Mouse (Mus musculus) midbrain, embryonic 10.5 days (tissue): ENCODE data around the gene Taf1b. TPM values are rescaled to one million over a fixed set of nuclear protein-coding genes. Genes with fewer than 3 reads are reported as not detected.
A peak's percentile ranks its signal among the peaks of the same experiment; 100 is the strongest.

Source experiments
- DNase-seq: peaks from one replicate; pipeline ENCODE4 v3.0.0-alpha.2; 2017; ENCODE audit warnings: low spot score
- H3K27ac ChIP-seq: fragments of 300-500 bp; sonication (generic); replicated peaks from 2 replicates; pipeline ENCODE4 v1.5.1; 2016; ENCODE audit warnings: mild to moderate bottlenecking
- H3K27me3 ChIP-seq: fragments of 300-500 bp; sonication (generic); 2 replicates; pipeline ENCODE4 v1.6.1; 2016; ENCODE audit warnings: low read depth, mild to moderate bottlenecking; ENCODE audit not compliant: poor library complexity, severe bottlenecking
- H3K36me3 ChIP-seq: fragments of 300-500 bp; sonication (generic); 2 replicates; pipeline ENCODE4 v1.6.1; 2016; ENCODE audit warnings: mild to moderate bottlenecking, moderate library complexity
- H3K4me1 ChIP-seq: fragments of 300-500 bp; sonication (generic); 2 replicates; pipeline ENCODE4 v1.6.1; 2016
- H3K4me3 ChIP-seq: fragments of 300-500 bp; sonication (generic); 2 replicates; pipeline ENCODE4 v1.5.1; 2016; ENCODE audit warnings: mild to moderate bottlenecking, moderate library complexity
- H3K9me3 ChIP-seq: fragments of 300-500 bp; sonication (generic); replicated peaks from 2 replicates; pipeline ENCODE4 v1.6.1; 2016; ENCODE audit warnings: mild to moderate bottlenecking
- WGBS: fragments of 180-500 bp; shearing (Covaris S2); methylation state at CpG from one replicate; pipeline ENCODE4 v1.1.7; 2016; 5-methylcytosine and 5-hydroxymethylcytosine counted together
- polyA plus RNA-seq: library from polyadenylated mRNA; unstranded; fragments of >200 nt; fragmentation: Nextera tagmentation; extraction: Ambion mirVana; gene quantifications from 2 replicates; pipeline ENCODE4 v1.2.1, GENCODE M21; 2016

The Taf1b gene
- polyA plus RNA-seq, 1 experiment from 2014 or later, result 30.2 TPM

DNA sequence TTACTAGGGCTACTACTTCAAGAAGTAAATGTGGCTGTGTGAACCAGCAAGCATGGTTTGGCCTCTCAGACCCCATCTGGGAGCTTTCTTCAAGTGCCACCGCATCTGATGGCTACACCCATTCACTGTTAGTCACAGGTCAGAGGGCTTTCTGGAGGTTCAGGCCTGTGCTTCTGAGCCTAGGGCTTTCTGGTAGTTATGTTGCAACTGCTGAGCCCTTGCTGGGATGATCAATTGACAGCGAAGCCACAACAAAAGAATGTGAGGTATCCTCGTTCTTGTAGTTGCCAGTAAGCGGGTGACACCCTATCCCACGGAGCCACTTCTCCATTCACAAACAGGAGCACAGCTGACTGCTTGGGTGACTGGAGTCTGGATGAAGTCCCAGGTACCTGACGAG, 67.2 kb downstream of the Taf1b start:
- DNase-seq, result no peak
- Histone ChIP-seq H3K27me3 (peaks cover 5% of the 10 kb centered on the region), H3K27ac (no peak overlapping the region), H3K4me1 (no peaks in the 10 kb centered on the region), H3K9me3 (no peaks in the 10 kb centered on the region), H3K4me3 (no peak overlapping the region), H3K36me3 (no peaks in the 10 kb centered on the region)
- WGBS, result 81% methylated on average over 6 of the region's 6 CpGs

DNA sequence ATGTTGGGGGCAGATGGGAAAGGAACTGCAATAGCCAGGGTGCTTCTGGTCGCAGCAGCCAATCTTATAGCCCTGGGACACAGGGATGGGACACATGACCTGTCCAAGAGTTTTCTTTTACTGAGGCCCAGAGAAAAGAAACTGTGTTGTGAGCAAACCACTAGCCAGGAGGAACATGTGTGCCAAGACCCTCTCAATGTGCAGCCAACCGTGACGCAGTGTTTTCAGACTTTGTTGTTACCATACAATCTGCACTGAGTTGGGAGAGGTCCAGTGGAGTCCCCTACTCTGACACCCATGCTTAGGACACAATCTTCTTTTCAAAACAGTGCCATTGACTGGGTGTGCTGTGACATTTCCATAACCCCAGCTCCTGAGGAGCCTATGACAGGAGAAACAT, 69.4 kb downstream of the Taf1b start:
- DNase-seq, result no peak
- Histone ChIP-seq H3K36me3 (no peaks in the 10 kb centered on the region), H3K9me3 (no peaks in the 10 kb centered on the region), H3K4me3 (no peak overlapping the region), H3K4me1 (peaks cover 13% of the 10 kb centered on the region), H3K27ac (no peak overlapping the region), H3K27me3 (peaks cover 24% of the 10 kb centered on the region)
- WGBS, result 90% methylated on average over 3 of the region's 3 CpGs

DNA sequence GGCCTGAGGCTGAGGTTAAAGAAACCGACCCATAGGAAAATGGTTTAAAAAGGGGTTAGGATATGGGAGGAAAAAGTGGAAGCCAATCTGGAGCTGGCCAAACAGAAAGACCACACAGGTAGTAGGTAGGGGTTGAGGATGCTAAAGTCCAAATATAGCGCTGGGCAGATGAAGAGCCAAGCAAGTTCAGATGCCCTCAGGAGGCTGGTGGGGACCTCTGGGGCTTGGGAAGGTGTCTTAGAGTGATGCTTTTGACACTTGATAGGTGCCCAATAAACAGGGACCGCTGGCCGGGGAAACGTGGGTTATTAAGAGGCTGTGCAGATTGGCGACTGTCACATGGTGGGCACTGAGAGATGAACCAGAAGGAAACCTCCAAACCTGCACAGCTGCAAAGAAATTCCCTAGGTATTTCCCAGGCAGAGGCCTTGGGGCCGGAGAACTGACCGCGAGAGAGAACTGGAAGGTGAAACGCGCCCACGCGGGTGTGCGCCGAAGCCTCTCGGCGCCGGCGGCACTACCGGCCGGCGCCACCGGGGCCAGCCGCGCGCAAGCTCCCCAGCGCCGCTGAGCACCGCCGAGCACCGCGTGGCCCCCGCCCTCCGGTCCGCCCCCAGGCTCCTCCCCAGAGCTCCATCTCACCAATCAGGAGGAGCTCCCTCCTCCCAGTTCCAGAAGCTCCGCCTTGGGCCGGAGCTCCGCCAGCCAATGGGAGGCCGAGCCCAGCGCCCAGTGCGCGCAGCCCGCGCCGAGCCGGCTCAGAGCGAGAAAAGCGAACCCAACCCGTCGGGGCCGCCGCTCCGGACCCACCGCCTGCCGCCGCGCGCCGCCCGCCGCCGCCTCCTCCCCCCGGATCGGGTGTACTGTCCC, 73.6 kb downstream of the Taf1b start, which contains the start of gene Grhl1:
Gene Grhl1 (plus strand): TSS at position 761 of the 870 bp plus-strand sequence.
- peak; percentile 93 for DNase-seq
- peaks cover 14% of the 10 kb centered on the region for H3K4me1 ChIP-seq
- peaks cover 52% of the 10 kb centered on the region for H3K27me3 ChIP-seq
- H3K27ac ChIP-seq, result peak within 1 kb of the TSS; percentile 77
- H3K36me3 ChIP-seq, result no peaks in the 10 kb centered on the region
- no peaks in the 10 kb centered on the region for H3K9me3 ChIP-seq
- 2% methylated on average over 58 of the region's 64 CpGs for WGBS
- H3K4me3 ChIP-seq, result peak within 1 kb of the TSS; percentile 72

DNA sequence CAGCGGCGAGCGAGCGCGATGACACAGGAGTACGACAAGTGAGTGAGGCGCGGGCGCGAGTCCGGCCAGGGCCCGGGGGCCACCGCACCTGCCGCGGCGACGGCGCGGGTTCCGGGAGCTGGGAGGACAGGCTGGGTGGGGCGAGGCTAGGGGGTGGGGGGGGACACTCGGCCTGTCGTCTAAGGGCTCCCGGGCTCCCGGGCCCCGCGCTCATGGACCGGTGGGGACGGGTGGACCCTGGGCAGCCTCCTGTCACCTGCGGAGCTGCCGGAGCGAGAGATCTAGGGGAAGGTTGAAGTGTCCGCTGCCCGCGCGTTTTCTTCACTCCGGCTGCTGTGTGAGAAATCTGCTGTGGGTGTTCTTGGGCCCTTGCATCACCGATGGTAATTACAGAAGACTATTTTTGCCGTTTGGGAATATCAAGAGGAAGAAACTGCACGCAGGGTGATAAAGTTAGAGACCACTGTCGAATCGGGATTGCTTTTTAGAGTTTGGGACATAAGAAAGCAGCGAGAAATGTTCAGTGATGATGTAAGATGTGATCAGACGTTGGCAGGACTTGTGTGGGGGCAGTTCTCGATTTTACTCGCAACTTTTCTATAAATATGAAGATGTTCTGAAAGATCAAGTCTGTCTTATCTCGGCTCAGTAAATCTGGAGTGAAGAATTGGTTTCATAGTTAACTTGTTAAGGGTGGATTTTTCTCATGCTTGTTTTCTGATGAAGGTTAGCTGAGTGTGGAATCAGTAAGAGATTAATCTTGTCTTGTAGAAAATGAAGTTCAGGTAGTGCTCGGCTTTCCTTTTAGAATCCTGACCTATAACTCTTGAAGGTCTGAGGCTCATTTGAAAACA, 74.5 kb downstream of the Taf1b start:
- Histone ChIP-seq H3K4me1 (peaks cover 14% of the 10 kb centered on the region), H3K36me3 (no peaks in the 10 kb centered on the region), H3K27ac (peak overlapping the region; percentile 77), H3K9me3 (no peaks in the 10 kb centered on the region), H3K4me3 (peak overlapping the region; percentile 72), H3K27me3 (peaks cover 52% of the 10 kb centered on the region)
- no peak for DNase-seq
- 6% methylated on average over 48 of the region's 48 CpGs for WGBS

DNA sequence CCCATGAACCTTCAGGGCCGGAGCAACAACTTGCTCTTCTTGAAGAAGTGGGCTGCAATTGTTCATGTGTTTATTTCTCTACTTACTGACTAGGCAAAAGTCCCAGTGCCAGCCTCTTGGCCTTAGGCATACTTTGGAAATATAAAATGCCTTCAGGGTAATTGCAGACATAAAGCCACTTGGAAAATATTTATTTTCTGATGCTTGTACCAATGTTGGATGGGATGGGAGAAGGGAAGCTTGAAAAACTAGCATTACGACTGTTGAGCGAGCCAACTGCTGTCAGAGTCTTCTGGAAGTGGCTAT, 75.1 kb downstream of the Taf1b start:
- no peak overlapping the region for H3K27ac ChIP-seq
- peaks cover 14% of the 10 kb centered on the region for H3K4me1 ChIP-seq
- H3K9me3 ChIP-seq, result no peaks in the 10 kb centered on the region
- no peaks in the 10 kb centered on the region for H3K36me3 ChIP-seq
- no peak overlapping the region for H3K4me3 ChIP-seq
- no peak for DNase-seq
- 73% methylated on average over 3 of the region's 3 CpGs for WGBS
- H3K27me3 ChIP-seq, result peaks cover 52% of the 10 kb centered on the region

DNA sequence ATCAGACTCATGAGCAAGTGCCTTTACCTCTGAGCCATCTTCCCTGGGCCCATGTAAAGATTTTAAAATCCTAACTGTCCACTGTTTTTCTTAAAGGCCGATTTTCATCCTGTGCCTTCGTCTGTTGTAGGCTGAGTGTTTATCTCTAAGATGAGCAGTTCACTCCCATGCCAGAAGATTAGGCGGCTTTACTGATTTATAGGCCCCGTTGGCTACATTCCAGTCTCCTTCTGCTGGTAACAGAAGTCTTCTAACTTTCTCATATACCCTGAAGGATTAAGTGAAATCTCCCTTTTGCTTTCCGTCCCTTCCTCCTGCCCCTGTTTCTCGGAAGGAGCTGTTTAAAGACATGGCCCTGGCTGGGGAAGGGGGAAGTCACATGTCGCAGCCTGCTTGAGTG, 76.7 kb downstream of the Taf1b start:
- Histone ChIP-seq H3K36me3 (no peaks in the 10 kb centered on the region), H3K9me3 (no peaks in the 10 kb centered on the region), H3K27me3 (peaks cover 51% of the 10 kb centered on the region), H3K27ac (no peak overlapping the region), H3K4me3 (no peak overlapping the region), H3K4me1 (peaks cover 14% of the 10 kb centered on the region)
- 59% methylated on average over 7 of the region's 7 CpGs for WGBS
- no peak for DNase-seq

DNA sequence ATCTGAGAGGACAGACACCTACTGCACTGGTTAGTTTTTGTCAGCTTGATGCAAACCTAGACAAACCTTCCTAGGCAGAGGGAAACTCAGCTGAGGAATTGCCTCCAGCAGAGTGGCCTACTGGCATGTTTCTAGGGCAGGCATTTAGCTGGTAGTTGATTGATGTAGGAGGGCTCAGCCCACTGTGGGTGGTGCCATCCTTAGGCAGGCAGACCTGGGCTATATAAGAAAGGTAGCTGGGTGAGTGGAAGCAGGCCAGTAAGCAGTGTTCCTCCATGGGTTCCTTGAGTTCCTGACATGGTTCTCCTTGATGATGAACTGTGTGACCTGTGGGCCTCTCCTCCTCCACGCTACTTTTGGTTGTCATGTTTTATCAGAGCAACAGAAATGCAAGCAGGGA, 82.3 kb downstream of the Taf1b start:
- 91% methylated on average over 1 of the region's 1 CpGs for WGBS
- Histone ChIP-seq H3K9me3 (no peaks in the 10 kb centered on the region), H3K4me1 (peaks cover 4% of the 10 kb centered on the region; the same call in 1 of the 2 replicates), H3K27me3 (no peaks in the 10 kb centered on the region), H3K36me3 (no peaks in the 10 kb centered on the region), H3K27ac (no peak overlapping the region), H3K4me3 (no peak overlapping the region)
- DNase-seq, result no peak

DNA sequence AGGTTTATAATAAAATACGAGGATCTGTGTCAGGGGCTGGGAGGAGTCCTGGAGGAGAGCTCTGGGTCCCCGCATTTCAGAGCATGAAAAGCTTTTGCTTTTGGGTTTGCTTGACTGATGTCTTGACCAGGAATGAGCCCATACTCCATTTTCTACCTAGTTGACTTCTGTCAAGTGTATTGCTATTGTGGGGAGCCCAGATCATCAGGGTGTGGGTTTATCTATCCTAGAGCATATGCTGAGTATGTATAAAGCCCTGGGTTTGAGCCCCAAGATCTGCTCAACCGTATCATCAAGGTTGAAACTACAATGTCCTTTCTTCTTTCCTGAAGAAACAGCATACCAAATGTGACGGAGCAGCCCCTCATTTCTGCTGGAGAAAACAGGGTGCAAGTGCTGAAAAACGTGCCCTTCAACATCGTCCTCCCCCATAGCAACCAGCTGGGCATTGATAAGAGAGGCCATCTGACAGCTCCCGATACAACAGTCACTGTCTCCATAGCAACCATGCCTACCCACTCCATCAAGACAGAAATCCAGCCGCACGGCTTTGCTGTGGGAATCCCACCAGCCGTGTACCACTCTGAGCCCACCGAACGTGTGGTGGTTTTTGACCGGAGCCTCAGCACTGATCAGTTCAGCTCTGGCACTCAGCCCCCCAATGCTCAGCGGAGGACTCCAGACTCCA, 83.0 kb downstream of the Taf1b start:
- no peak for DNase-seq
- Histone ChIP-seq H3K4me3 (no peak overlapping the region), H3K27ac (no peak overlapping the region), H3K27me3 (no peaks in the 10 kb centered on the region), H3K9me3 (no peaks in the 10 kb centered on the region), H3K4me1 (peaks cover 4% of the 10 kb centered on the region; the same call in 1 of the 2 replicates), H3K36me3 (no peaks in the 10 kb centered on the region)
- 87% methylated on average over 14 of the region's 14 CpGs for WGBS

DNA sequence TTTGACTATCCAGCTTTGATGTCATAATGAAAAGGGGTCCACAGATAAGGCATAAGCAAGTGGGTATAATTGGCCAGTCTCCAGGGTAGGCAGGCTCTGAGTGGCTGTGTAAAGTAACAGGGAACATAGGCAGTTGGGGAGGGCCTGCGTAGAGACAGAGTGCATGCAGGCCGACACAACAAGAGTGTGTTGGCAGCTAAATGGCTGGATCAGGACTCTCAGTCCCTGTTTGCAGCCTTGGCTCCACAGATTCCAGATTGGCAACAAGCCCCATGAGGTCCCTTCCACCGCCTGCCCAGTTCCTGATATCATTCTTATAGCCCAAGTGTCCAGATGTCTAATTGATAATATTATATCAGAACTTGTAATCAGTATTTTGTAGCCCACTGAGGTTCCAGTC, 85.5 kb downstream of the Taf1b start:
- Histone ChIP-seq H3K4me3 (no peak overlapping the region), H3K27ac (no peak overlapping the region), H3K4me1 (peaks cover 4% of the 10 kb centered on the region; the same call in 1 of the 2 replicates), H3K27me3 (no peaks in the 10 kb centered on the region), H3K9me3 (no peaks in the 10 kb centered on the region), H3K36me3 (no peaks in the 10 kb centered on the region)
- DNase-seq, result no peak
- 94% methylated on average over 3 of the region's 3 CpGs for WGBS

DNA sequence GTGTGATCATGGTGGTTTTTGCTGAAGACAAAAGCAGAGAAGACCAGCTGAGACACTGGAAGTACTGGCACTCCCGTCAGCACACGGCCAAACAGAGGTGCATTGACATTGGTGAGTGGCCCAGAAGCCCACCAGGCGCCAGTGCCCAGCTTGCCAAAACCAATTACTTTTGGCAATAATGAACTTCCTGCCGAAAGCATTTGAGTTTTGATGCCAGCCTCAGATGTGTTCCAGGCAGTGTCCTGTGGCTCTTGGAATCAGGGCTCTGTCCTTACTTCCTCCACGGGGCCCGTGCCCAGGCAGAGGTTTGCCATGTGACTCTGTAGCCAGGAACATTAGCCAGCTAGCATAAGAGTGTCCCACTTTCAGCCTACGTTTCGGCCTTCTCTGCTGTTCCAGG, 86.7 kb downstream of the Taf1b start:
- DNase-seq, result no peak
- H3K4me3 ChIP-seq, result no peak overlapping the region
- H3K4me1 ChIP-seq, result peaks cover 4% of the 10 kb centered on the region; the same call in 1 of the 2 replicates
- H3K27me3 ChIP-seq, result no peaks in the 10 kb centered on the region
- H3K36me3 ChIP-seq, result no peaks in the 10 kb centered on the region
- 87% methylated on average over 8 of the region's 8 CpGs for WGBS
- H3K9me3 ChIP-seq, result no peaks in the 10 kb centered on the region
- H3K27ac ChIP-seq, result no peak overlapping the region

DNA sequence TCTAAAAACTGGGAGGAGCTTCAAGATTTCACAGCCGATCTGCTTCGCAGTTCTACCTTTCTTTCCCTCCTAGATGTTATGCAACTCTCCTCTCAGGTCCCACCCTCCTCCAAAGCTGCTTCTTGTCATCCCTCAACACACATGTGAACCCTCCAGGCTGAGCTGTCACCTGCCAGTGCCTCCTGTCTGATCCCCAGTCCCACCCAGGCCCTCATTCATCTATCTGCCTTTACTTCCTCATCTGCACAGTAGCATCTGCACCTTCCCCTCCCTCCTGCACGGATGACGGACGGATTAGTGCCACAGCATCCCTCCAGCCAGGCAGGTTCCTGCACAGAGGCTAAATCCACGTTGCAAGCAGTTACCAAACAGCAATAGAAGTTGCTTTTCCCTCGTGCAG, 88.0 kb downstream of the Taf1b start:
- H3K27ac ChIP-seq, result no peak overlapping the region

DNA sequence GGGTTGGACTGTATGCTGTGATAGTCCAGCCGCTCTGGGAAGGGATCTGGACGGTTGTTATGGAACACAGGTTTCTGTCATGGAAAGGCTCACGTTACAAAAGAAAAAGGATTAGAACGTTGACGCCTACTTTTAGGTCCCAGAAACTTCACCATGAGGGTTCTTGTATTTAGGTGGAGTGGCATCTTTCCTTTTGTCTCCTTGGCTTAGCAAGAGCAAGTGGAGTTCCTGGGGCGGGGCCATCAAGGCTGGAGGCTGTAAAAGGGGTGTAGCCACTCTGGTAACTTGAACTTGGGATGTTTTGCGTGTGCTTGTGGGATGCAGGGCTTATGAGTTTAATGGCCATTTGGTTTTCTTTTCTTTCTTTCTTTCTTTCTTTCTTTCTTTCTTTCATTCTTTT, 92.2 kb downstream of the Taf1b start:
- Histone ChIP-seq H3K27me3 (no peaks in the 10 kb centered on the region), H3K4me1 (peaks cover 16% of the 10 kb centered on the region), H3K36me3 (no peaks in the 10 kb centered on the region), H3K27ac (no peak overlapping the region), H3K4me3 (no peak overlapping the region), H3K9me3 (no peaks in the 10 kb centered on the region)
- DNase-seq, result no peak
- 83% methylated on average over 7 of the region's 7 CpGs for WGBS

More for the DNA sequence above, 88.0 kb downstream of the Taf1b start:
- WGBS, result 73% methylated on average over 7 of the region's 7 CpGs
- DNase-seq, result no peak
- Histone ChIP-seq H3K27me3 (no peaks in the 10 kb centered on the region), H3K9me3 (no peaks in the 10 kb centered on the region), H3K4me3 (no peak overlapping the region), H3K4me1 (peaks cover 3% of the 10 kb centered on the region; the same call in 1 of the 2 replicates), H3K36me3 (no peaks in the 10 kb centered on the region)
